Mouse (Mus musculus): ENCODE results near the gene Gsdma.
"Not testable (repeated sequence)": the region's sequence is repeated elsewhere in the genome, so short reads cannot be mapped to it uniquely, and the experiment has no call there.

The Gsdma gene

DNA sequence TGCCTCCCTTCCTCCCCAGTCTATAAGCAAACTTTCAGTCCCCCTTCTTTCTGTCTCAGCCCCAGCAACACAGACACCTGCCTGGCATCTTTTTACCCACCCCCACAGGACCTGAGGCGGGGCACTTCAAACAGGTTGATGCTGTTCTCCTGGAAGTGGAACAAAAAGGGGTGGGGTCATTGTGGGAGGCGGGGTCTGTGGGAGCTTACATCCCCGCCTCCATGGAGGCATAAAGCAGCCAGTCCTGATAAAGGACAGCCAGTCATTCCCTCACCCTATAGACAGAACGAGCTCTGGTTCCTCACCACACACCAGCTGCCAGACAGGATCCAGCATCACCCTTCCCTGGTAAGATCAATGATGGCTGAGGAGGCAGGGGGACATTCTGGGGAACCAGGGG, at the start of gene Gsdma:
Gene Gsdma (plus strand): TSS at position 261 of the 400 bp plus-strand sequence.
- DNase-seq, result no peak

- DNase-seq, result no peak
These were observed 43.4 kb upstream of the Gsdma start for GRCm38 (mm10) chr11:98620791-98621190.

- not testable (repeated sequence) for DNase-seq
These were observed 40.2 kb upstream of the Gsdma start for GRCm38 (mm10) chr11:98623981-98624380.

DNA sequence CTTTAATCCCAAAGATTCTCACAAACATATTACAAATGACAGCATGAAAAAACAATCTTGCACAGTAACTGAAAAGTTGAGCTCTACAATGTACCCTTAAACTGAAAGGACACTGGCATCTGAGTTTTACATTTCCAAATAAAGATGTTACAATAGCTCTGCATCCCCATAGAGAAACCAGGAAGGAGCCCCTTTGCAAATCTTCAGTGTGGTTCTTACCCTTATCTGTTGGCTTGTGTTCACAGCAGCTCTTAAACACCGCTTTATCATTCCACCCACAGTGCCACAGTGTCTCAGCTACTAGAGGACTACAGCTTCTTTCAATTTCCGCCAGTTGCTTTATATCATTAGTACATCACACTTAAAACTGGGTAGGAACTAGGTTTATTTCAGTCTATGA, 39.8 kb upstream of the Gsdma start:
- DNase-seq, result not testable (repeated sequence)

GRCm38 (mm10) chr11:98625611-98626410, 38.3 kb upstream of the Gsdma start, which contains the start of the genes Gm12355 and Gsdma3:
TSS of gene Gm12355 (minus strand) at chr11:98625661.
TSS of gene Gsdma3 (plus strand) at chr11:98626360.
- DNase-seq, result no peak

DNA sequence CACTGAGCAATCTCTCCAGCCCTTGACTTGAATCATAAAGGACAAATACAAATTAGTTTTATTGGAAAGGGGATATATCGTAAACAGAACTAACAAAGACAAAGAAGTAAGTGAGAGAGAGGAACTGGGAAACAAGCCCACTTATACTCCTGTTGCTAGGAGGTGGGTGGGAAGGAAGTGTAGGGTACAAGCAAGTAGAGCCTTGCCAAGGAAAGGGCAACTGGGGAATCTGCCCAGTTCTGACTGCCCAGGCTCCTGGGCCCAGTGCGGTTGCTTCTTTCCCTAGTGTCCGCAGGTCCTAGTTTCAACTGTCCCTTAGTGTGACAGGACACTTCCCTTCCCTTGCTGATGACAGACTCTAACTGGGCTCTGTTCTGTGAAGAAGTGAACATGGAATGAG, 35.4 kb upstream of the Gsdma start:
- DNase-seq, result no peak

DNA sequence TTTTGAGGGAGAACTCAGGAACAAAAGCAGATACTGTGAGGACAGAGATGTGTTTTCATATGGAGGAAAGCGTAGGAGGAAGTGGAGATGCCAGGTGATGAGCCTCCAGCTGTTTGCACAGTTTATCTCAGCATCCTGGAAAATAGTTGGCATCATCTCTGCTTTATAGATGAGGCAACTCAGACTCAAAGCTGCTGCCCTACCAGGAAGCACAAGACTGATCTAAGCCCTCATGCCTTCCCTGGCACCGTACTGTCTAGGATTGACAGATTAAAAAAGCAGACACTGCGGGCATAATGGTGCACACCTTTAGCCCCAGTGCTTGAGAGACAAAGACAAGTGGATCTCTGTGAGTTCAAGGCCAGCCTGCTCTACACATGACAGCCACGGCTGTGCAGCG, 33.5 kb upstream of the Gsdma start:
- DNase-seq, result no peak

DNA sequence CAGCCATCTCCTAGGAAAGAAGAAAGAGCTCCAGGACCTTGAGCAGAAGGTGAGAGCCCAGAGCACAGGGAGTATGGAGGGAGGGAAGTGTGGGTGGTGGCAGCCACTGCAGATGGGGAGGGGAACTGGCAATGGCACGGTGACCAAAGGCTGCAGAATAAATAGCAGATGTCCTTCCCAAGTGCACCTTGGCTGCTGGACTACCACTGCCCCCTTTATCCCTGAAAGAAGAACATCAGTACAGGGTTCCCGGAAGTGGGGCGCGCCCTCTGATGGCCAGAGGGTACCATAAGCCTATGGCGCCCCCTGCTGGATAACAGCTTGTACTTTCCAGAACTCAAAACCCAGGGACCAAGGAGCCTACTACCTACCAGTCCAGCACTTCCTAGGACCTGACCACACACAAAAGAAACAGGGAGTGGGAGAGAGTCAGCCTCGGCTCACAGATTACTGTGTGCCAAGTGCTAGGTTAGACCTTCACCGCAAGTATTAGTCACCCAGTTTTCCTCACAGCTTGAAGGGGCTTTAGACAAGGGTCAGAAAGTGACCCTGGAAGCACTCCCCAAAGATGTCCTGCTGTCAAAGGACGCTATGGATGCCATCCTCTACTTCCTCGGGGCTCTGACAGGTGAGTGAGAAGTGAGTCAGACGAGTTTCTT, 28.7 kb upstream of the Gsdma start:
- DNase-seq, result peak in 1 of 2 experiments; percentile 40

DNA sequence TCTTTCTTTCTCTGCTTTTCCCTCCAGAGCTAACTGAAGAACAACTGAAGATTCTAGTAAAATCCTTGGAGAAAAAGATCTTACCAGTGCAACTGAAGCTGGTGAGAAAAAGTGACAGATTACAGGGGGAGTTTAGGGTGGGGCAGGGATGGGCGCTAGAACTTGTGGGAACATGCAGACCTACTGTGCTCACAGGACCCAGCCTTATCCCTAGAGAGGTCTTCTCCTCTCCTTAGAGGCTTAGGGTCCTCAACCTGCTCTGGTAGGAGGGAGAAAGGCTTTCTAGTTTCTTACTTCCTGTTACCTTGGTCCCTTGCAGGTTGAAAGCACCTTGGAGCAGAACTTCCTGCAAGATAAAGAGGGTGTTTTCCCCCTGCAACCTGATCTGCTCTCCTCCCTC, 26.6 kb upstream of the Gsdma start:
- no peak for DNase-seq

- DNase-seq, result no peak
These were observed 24.1 kb upstream of the Gsdma start for GRCm38 (mm10) chr11:98640091-98640490.

GRCm38 (mm10) chr11:98644757-98645156, 19.4 kb upstream of the Gsdma start:
- DNase-seq, result no peak

DNA sequence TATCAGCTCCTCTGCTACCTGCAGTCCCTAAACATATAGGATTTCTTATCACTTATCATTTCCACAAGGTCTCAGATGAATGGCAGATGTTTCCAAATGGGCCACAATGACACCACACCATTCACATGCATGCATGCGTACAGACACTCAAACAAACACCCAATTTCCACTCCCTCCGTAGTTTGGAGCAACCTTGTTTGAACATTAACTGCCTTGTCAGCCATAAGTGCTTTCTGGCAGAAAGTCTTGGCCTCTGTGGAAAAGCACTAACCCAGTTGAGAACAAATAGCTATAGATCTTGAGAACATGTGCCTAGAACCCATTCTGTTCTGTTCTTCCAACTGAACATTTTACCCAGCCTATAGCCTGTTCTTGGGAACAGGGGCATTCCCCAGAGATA, 18.2 kb upstream of the Gsdma start:
- no peak for DNase-seq

DNA sequence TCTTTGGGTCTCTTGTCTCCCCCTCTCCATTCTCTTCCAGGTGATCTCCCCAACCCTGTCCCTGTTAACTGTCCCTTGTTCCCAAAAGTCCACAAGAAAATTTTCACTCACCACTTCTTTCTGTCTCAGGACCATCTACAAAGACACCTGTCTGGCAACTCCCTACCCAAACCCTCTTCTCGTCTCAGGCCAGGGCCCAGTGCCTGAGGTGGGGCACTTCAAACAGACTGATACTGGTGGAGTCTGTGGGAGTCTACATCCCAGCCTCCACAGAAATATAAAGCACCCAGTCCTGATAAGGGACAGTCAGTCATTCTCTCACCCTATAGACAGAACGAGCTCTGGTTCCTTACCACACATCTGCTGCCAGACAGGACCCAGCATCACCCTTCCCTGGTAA, 17.7 kb upstream of the Gsdma start, which contains the start of gene Gsdma2:
Gene Gsdma2 (plus strand): TSS at position 301 of the 400 bp plus-strand sequence.
- DNase-seq, result no peak

DNA sequence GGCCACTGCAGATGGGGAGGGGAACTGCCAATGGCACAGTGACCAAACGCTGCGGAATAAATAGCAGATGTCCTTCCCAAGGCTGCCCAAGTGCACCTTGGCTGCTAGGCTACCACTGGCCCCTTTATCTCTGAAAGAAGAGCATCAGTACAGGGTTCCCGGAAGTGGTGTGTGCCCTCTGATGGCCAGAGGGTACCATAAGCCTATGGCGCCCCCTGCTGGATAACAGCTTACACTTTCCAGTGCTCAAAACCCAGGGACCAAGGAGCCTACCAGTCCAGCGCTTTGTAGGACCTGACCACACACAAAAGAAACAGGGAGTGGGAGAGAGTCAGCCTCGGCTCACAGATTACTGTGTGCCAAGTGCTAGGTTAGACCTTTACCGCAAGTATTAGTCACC, 9.1 kb upstream of the Gsdma start:
- peak; percentile 21 to 47 for DNase-seq

DNA sequence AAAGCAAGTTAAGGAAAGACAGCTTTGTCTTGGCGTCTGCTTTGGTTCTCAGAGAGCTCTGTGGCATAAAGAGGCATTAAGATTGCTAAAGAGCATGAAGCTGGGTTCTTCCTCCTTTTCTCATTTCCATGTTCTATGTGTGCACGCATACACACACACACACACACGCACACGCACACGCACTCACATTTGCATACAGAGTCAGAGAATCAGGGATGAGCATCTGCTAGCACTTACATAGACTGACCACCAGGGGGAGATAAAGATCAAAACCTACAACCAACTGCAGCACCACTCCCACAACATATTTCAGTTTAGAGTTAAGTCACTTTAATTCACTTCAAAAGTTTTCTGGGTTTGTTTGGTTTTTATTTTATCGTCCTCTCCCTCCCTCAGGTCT, 3.6 kb upstream of the Gsdma start:
- DNase-seq, result no peak

DNA sequence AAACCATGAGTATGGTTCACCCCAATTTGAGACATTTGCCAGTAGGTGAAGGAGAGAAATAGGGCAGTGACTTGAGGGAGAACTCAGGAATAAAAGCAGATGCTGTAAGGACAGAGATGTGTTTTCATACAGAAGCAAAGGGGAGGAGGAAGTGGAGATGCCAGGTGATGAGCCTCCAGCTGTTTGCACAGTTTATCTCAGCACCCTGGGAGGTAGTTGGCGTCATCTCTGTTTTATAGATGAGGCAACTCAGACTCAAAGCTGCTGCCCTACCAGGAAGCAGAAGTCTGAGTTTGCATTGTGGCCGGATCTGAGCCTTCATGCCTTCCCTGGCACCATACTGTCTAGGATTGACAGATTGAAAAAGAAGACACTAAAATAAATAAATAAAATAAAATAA, 4.8 kb downstream of the Gsdma start:
- no peak for DNase-seq

- DNase-seq, result no peak
These were observed 7.2 kb downstream of the Gsdma start for GRCm38 (mm10) chr11:98671284-98671815.

GRCm38 (mm10) chr11:98671857-98672256, 7.7 kb downstream of the Gsdma start:
- no peak for DNase-seq

GRCm38 (mm10) chr11:98672482-98672881, 8.3 kb downstream of the Gsdma start:
- no peak for DNase-seq

GRCm38 (mm10) chr11:98673136-98673535, 9.0 kb downstream of the Gsdma start:
- peak; percentile 38 to 65 for DNase-seq

DNA sequence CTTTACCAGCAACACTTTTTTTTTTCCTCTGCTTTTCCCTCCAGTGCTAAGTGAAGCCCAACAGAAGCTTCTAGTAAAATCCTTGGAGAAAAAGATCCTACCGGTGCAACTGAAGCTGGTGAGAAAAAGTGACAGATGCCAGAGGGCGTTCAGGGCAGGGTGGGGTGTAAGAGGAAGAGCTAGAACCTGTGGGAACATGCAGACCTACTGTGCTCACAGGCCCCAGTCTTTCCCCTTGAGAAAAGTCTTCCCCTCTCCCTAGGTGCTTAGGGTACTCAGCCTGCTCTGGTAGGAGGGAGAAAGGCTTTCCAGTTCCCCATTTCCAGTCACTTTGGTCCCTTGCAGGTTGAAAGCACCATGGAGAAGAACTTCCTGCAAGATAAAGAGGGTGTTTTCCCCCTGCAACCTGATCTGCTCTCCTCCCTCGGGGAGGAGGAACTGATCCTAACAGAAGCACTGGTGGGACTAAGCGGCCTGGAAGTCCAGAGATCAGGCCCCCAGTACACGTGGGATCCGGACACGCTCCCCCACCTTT, 11.7 kb downstream of the Gsdma start:
- DNase-seq, result no peak

- DNase-seq, result no peak
These were observed 15.9 kb downstream of the Gsdma start for GRCm38 (mm10) chr11:98680023-98680422.

DNA sequence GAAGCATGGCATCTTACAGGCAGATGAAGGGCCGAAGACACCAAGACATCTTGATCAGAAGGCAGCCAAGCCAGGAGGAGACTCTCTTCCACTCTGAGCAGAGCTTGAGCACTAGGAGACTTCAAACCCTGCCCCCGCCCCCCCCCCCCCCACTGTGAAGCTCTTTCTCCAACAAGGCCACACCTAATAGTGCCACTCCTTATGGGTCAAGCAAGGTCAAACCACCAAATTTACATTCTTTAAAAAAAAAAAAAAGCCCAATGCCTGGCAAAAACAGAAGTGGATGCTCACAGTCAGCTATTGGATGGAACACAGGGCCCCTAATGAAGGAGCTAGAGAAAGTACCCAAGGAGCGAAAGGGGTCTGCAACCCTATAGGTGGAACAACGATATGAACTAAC, 16.4 kb downstream of the Gsdma start:
- not testable (repeated sequence) for DNase-seq

DNA sequence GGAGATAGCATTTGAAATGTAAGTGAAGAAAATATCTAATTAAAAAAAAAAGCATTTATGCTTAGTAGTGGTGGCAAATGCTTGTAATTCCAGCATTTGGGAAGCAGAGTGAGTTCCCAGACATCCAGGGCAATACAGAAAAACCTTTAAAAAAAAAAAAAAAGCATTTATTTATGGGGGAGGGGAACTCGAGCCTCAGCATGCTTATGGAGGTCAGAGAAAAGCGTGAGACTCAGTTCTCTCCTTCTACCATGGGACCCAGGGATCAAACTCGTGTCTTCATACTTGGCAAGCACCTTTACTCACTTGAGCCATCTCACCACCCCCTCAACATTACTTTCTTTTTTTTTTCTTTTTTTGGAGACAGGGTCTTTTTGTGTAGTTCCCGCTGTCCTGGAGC, 17.0 kb downstream of the Gsdma start:
- DNase-seq, result no peak
